Mouse (Mus musculus): ENCODE results near the gene Tmem125.

Gene Tmem125

DNA sequence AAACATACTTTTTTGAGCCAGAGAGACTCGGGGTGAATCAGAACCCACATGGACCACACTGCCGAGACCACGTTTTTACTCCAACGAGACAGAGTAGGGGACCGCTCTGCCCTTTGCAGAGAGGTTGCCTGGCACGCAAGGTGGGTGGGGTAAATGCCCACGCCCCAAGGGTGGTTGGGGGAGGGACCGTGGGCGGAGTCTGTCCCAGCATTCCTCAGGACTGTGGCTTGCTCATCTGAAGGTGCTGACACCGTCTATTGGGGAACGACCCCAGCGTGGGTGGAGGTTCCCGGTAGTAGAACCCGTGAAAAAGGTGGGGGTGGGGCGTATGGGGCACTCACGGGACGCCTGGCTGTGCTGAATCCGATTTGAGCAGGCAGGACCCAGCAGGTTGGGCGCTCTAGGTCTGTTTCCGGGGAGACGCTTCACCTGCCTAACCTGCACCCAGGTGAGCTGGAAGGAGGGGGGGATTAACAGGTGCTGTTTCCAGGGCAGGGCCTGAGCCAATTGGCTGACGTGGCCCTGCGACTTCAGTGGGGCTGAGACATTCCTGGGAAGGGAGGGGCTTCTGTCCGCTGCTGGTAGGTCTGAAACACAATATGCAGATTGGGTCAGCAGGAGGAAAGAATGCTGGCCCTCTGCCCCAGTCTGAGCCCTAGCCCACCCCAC lies at the start of gene Tmem125:
Gene Tmem125 (minus strand): TSS at position 453 of the 669 bp plus-strand sequence.
- DNase-seq, result peak; percentile 27 to 54

DNA sequence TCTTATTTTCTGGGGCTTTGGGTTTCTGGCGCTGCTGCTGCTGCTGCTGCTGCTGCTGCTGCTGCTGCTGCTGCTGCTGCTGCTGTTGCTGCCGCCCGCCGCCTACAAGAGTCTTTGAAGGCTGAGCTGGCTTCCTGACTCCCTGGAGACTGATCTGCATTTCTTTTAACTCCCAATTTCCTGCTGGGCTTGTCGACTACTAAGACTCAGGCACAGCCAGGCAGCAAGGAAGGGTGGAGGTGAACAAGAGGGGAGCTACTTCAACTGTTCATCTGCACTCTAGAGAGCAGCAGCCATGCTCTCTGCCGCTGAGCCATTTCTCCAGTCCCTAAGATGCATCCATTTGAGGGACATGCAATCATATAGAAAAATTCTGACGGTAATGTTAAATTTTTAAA lies 45.9 kb upstream of the Tmem125 start:
- DNase-seq, result no peak

DNA sequence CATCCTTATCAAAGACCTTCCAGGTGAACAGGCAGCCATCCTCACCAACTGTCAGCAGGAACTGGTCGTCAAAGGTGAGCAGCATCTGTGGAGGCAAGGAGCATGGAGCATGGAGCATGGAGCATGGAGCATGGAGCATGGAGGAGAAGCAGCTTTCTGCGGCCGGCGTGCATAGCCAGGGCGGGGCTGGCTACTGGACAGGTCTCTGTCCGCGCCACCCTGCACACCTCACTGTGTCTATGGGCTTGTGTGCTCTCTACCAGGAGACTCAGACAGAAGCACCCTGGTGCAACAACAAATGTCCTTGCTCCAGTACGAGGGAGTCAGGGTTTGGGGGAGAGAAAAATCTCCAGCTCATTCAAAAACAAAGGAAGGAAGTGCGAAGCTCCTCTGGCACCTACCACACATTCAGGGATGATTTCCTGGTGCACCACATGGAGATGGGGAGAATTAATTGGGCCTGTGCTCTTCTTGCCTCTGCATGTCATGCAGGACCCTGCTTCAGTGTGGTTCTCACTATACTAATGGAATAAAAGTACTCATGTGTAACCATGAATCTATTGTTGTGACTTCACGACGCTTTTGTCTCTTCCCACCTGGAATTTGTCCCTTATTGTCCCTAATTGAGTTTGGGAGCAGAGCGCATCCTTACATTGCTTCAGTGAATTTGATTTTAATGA lies 45.3 kb upstream of the Tmem125 start:
- DNase-seq, result no peak

DNA sequence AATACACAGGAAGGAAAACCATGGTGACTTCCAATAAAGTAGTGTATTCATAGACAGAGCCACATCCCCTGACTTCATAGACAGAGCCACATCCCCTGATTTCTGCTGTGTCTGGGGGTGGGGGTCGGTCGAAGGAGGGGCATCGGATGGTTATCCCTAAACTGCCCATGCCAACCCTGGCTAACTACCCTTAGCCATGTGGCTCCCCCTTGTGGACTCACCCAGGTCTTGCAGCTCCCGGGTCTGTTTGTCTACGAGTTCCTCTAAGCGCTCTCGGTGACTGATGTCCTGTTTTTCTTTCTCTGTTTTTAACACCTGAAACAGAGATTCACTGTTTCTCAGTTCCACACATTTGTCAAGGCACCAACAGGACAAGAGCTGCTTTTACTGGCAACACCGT lies 38.8 kb upstream of the Tmem125 start:
- DNase-seq, result no peak

DNA sequence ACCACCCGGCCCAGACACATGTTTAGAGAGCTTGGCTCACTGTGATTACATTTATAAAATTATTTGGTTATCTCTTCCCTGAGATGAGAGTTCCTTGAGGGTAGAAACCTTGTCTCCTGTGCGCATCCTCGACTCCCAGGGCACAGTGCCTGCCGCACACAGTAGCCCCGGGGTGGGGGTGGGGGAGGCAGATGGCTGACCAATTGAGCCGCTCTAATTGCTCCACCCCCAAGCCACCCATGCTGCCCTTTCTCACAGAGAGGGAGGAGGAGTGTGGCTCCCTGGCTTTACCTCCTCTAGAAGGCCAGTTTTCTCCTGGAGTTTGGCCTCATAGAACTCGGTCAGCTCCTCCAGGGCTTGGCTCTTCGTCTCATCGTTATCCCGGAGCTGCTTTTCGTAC lies 37.7 kb upstream of the Tmem125 start:
- no peak for DNase-seq

DNA sequence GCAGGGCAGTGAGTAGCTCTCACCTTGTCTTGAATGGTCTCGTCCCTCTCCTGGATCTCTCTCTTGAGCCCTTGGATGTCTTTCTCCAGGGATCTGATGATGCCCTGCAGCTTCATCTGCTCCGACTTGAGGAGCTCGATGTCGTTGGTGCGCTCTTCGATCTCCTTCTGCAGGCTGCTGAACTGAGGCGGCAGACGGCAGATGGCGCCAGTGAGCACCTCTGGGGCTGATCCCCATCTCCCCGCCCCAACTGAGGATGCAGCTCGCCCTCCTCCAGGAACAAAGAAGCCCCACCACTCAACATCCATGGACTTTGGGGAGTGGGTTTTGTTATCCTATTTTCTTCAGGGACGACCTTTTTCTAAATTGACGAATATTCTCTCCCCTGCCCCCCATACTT lies 35.5 kb upstream of the Tmem125 start:
- no peak for DNase-seq

DNA sequence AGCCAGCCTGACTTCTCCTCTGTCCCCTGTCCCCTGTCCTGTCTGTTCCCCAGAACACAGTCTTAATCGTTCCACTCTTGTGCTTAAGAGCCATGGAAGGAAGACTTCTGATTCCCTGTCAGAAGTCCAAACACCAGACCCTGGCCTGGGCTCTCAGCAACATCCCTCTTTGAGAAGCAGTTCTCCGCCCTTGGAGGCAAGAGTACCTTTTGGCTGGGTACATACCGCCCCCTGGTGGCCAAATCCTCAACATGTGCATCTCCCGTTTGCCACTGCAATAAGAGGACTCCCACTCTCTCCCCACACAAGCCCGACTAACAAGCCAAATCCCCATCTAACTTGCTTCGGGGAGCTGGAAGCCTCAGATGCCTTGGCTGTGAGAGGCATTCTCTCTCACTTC lies 32.3 kb upstream of the Tmem125 start:
- DNase-seq, result peak; percentile 15 to 31

DNA sequence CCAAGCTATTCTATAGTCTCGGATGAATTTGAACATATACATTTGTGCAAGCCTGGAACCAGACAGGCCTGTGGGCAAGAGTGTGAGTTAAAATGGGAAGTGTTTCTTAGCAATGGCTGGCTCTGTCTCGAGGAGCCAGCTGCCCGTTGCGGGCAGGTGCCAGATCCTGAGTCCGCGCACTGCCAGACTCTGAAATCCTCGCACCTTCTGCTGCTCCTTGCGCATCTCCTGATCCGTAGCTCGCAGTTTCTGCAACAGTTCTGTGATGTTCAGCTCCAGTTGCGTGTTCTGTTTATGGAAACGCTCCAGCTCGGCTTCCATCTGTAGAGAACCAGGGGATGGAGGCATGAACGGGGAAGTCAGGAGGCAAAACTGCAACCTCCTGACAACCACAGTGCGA lies 27.6 kb upstream of the Tmem125 start:
- DNase-seq, result no peak

DNA sequence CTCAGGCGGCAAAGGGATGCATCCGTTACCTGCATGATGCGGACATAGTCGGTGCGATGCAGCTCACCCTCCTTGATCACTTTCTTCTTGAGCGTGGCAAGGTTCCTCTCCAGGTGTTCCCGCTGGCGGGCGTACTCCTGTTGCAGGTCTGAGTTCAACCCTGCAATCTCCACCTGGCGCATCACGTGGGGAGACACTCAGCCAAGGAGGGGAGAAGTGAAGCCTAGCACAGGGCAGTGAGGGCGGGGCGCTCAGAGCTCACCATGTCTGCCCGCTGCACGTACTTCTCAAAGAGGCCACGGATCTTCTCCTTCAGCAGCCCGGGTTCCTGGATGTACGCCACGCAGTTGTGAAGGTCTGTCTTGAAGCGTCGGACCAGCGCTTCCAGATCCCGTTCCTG lies 25.5 kb upstream of the Tmem125 start:
- no peak for DNase-seq

DNA sequence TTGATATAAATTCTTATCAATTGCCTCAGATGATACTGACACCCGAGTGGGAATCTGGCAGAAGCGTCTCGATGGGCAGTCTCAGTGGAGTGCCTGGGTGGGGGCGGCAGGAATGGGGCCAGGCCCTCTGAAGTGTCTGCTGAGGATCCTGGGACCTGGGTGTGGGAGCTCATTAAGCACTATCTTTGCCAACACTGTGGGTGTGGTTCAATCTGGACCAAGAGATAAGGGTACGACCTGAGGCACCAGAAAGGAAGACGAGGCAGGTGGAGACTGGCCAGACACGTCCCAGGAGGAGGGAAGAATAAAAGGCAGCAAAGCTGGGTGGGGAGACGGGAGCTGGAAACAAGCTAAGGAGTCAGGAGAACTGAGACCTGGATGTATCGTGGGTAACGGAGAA lies 24.9 kb upstream of the Tmem125 start:
- no peak for DNase-seq

DNA sequence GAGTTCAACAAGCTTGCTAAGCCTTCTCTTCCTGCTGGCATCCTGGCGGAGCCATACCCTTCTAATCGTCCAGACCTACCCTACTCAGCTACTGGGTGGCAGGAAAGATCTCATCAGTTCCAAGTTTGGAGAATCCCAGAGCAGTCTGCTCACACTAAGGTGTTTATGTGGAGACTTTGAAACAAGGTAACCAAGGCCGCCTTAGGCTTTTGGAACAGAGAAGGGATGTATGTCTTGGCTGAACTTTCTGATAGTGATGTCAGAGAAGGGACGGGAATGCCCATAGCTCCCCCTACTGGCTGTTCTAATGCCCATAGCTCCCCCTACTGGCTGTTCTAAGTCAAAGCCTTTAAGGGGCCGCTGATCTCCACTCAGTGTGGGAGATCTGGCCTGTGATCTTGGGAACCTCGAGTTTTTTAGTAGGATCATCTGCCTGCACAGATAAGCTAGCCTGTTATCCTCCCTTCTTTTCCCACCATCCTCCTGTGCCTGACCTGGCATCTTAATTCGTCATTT lies 22.4 kb upstream of the Tmem125 start:
- no peak for DNase-seq

DNA sequence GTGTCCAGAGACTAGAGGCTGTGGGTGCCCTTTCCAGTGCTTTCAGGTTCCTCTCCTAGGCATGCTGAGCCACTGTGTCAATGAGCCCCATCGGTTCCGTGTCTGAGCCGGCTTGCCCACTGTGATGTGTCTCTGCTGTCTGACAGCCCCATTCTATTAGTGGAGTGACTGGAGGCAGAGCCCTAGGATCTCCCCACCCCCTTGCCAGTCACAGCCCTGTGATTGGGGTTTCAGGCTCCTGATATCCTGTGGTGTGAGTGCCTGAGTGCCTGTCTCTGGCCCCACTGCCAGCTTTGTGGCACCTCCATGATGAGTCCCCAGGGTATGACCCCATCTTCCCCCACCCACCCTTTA lies 21.1 kb upstream of the Tmem125 start:
- no peak for DNase-seq

DNA sequence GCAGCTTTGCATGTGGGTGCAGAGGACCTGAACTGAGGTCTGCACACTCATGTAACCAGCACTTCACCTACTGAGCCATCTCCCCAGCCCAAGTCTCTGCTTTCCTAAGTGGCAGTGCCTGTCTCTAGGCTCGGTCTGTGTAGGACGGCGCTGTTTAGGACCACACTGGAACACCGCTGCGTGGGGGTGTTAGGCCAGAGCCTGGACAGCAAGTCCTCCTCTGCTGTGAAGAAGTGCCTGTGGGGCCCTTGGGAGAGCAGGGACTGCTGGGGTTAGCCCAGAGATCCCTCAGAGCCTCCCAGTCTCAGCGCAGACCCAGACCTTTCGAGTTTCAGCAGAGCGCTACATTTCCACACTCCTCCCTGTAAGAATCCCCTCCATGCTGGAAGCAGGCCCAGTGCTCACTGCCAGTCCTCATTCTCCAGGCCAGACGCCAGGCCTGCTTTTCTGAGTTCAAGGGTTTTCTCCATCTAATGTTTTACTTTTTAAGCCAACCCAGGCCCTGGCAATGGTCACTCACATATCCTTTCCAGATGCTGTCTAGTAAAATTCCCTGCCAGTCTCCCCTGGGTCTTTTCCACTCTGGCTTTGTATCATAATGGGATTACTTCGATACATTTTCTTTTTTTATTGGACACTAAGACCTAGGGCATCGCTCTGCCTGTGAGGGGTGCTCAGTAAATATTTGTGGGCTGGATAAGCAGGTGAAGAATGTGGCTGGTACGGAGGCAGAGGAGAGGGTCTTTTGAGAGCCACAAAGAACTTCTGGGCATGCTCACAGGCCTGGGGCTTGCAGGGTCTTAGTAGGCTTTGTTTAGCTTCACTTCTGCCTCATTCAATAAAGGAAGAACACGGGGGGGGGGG lies 20.4 kb upstream of the Tmem125 start:
- no peak for DNase-seq

DNA sequence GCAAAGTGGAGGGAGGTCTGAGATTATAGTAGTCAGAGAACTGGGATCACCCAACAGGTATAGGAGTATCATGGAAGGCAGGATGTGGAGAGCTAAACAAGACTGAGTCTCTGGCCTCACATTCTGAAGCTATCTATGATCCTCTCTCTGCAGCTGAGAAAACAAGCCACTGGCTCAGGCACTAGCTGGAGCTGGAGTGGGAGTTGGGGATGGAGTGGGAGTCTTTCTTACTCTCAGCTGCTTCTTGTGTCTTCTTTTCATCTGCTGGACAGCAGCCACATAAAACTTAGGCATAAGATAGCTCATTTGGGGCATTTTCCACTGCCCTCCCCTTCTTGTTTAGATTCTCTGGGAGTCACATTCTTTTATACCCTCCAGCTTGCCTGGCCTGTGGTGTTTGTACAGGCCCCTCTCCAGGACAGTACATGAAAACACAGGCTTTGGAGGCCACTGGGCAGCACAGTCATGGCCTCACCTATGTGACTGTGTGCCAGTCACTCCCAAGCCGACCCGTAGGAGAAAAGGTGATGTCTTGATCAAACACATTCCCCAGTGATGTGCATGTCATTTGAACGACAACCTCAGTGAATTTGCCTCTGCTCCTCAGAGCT lies 9.3 kb upstream of the Tmem125 start:
- no peak for DNase-seq

DNA sequence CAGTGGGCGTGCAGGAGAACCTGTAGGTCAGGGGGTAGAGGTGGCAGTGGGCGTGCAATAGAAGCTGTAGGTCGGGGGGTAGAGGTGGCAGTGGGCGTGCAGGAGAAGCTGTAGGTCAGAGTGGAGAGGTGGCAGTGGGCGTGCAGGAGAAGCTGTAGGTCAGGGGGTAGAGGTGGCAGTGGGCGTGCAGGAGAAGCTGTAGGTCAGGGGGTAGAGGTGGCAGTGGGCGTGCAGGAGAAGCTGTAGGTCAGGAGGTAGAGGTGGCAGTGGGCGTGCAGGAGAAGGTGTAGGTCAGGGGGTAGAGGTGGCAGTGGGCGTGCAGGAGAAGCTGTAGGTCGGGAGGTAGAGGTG lies 4.3 kb upstream of the Tmem125 start:
- DNase-seq, result peak in 1 of 2 experiments; percentile 51

DNA sequence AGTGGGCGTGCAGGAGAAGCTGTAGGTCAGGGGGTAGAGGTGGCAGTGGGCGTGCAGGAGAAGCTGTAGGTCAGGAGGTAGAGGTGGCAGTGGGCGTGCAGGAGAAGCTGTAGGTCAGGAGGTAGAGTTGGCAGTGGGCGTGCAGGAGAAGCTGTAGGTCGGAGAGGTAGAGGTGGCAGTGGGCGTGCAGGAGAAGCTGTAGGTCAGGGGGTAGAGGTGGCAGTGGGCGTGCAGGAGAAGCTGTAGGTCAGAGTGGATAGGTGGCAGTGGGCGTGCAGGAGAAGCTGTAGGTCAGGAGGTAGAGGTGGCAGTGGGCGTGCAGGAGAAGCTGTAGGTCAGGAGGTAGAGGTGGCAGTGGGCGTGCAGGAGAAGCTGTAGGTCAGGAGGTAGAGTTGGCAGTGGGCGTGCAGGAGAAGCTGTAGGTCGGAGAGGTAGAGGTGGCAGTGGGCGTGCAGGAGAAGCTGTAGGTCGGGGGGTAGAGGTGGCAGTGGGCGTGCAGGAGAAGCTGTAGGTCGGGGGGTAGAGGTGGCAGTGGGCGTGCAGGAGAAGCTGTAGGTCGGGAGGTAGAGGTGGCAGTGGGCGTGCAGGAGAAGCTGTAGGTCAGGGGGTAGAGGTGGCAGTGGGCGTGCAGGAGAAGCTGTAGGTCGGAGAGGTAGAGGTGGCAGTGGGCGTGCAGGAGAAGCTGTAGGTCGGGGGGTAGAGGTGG lies 3.7 kb upstream of the Tmem125 start:
- peak; percentile 77 to 80 for DNase-seq

DNA sequence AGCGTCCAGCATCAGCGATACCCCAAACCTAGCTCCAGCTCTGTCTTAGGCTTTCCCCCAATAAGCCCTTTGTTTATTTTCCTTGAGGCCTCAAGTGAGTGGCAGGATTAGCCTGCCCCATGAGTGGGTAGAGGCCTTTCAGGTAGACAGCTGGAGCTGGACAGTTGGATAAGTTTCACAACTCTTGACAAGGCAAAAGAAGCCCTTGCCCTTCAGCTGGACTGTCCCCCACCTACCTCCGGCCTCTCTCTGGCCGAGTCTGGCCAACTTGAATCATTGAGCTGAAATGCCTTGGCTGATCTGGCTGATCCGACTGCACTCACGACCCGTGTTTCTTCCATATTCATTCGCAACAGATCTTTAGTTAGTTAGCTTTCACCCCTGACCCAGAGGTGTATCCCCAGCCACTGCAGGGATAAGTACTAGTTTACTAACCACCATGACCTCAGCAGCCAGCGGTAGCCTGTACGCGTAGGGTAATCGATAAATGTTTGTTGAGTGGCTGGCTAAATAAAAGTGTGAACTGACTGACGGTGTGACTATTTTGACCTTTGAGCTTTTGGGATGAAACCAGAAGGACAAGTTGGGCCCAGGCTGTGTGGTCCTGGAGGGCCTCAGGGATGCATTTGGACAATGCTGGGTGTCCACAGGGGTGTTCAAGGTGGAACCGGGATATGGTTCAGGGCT lies 740 bp upstream of the Tmem125 start:
- DNase-seq, result no peak

DNA sequence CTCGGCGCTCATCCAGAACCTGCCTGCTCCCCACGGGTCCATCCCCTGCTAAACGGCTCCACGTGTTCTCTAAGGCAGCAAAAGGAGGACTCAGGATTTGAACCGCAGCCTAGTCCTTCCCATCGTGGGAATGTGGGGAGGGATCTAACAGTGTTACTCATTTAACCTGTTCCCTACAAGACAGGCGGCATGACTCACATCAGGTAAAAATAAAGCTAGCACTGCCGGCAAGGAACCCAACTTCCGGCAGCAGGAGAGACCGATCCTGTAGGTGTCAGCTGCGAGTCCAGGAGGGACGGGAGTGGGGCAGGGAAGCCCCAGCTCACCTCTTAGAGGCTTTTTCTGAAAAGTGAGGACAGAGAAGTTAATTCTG lies 700 bp downstream of the Tmem125 start:
- DNase-seq, result peak in 1 of 2 experiments; percentile 13

DNA sequence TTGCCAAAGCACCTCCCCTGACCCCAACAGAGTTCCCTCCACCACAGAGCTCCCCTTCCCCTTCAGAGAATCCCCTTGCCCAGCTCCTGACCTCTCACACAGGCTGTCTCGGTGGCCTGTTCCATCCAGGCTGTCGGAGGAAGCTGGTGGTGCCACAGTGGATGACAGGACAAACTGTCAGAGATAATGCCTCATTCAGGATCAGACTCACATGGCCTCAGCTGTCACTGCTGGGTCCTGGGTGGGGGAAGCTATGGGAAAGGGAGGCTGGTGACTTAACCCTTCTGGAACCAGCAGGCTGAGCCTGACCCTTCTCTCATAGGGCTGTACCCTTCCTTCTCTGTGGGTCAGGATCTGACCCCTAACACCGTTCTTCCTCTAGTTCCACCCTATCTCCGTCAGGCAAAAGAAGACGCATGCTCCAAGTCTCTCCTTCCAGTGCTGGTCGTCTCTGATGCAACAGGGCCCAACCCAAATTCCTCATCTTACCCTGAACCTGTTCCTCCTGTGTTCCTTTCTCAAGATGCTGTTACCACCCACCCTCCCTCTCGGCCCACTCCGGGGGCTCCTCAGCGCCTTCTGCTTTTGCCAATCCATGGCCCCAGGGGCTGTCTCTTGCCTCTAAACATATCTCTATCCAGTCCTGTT lies 1.2 kb downstream of the Tmem125 start:
- DNase-seq, result no peak

DNA sequence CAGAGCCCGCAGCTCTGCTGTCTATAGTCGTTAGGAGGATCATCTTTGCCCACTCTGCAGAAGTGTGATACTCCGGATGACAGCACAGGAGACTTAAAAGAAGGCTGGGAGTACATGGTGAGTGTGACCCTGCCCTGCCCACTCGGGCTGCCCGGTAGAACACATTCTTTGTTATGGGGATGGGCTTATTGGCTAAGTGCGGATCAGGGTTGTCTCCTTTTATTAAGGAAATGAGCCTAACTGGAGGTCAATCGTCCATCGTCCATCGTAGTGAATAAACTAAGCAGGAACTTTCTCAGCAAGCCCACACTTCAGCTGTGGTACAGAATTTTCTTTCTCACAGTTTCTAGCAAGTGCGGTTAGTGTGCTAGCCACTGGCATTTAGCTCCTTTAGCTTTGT lies 3.9 kb downstream of the Tmem125 start:
- DNase-seq, result no peak

DNA sequence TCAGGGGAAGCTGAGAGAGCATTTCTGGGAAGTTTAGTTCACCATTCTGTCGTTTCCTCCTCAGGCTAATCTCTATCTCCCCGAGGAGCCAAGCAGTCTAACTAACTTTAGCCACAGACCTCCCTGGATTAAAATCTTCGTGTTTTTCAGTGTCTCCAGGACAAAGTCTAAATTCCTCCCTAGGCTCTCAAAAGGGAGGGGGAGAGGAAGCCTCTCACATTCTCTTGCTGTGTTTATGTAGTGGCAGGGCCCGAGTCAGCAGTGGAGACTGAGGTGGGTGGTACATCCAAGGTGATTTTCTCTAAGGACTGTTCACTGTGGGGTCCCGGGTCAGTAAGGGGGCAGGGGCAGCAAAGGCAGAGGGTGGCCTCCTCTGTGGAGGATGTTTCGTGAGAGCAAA lies 6.0 kb downstream of the Tmem125 start:
- DNase-seq, result no peak

DNA sequence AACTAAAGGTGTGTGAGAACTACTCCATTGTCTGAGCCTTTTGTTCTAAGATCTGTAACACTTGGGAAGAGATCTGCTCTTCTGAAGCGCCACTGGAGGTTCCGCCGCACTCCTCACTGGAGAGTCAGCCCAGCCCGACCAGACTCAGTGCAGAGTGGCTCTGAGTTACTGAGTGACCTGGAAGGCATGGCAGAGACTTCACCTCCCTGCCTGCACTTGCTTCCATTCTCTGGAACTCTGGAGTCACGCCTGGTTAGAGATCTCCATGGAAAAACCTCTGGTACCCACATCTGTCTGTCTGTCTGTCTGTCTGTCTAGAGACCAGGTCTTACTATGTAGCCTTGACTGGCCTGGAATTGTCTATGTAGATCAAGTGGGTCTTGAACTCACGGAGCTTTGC lies 8.2 kb downstream of the Tmem125 start:
- no peak for DNase-seq
